Mouse (Mus musculus) left cerebral cortex, postnatal 10 days (tissue): ENCODE data around the gene 6430548M08Rik. TPM values are rescaled to one million over a fixed set of nuclear protein-coding genes. Genes with fewer than 3 reads are reported as not detected.

ENCODE experiments used
- DNase-seq, 2 experiments: peaks; one replicate each; pipeline ENCODE4 v3.0.0; 2021 to 2022; ENCODE audit warnings: low spot score in 2 of 2, mixed read lengths in 1 of 2; ENCODE audit errors: extremely low spot score in 1 of 2
- intact Hi-C: fragments of 180-260 bp; cut with DNase I; formaldehyde crosslinking; loops from one replicate; pipeline ENCODE4 v1.15.1; 2025
- total RNA-seq, 2 experiments: library from RNA; stranded (reverse); gene quantifications; 2 replicates each; pipeline ENCODE4 v1.2.3; 2021

The 6430548M08Rik gene
- total RNA-seq, 2 experiments from 2014 or later = 105 TPM

DNA sequence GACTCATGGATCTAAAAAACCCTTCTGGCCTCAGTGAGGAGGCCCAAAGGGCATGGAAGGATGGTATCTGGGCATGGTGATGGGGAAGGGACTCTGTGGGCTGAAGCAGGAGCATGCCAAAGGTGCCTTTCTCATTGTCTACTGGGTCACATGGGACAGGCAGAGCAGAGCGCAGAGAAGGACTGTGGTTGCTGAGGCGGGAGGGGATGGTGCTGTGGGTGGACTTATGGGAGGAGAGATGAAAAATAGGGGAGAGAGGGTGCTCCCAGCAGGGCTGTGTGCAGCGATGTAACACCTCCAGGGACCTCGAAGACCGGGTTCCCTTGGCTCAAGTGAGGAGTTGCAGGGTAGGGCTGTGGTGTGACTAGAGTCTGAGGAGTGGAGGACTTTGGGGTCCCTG lies 78.2 kb downstream of the 6430548M08Rik start:
- DNase-seq = no peak
- intact Hi-C loops = no loop called here

DNA sequence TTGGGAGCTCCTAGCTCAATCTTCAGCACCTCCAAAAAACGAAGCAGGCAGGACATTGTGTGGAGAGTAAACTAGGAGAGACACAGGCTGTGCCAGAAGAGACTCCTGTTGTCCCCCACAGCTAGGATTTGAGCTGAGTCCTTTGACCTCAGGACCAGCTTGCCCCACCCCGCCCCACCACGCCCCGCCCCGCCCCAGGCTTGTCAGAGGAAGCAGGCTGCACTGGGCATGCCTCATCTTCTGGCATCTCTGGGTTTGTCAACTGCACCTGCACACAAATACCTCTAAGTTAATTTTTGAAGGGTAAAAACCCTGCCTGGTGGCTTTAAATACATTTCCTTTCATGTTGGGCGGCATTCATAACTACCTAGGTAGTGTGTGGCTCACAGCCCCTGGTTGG lies 87.4 kb downstream of the 6430548M08Rik start:
- no peak for DNase-seq

DNA sequence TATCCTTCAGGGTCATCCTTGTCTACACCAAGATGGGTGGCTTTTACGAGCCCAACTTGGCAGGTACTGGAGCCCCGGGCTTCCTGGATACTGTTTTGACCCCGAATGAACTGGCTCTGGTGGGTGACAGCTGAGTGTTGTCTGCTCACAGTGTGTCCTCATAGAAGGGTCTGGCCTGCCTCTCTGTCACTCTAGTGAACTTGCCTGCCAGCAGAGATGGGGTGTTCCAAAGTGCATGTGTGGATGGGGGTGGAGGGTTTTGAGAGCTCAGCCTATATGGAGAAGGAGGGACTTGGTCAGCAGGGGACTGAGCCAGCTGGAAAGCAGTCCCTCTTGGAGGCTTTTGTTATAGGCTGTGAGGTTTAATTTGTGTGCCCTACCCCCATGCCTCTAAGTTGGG lies 88.6 kb downstream of the 6430548M08Rik start:
- intact Hi-C loops = no loop called here
- no peak for DNase-seq

More for the DNA sequence above, 87.4 kb downstream of the 6430548M08Rik start:
- intact Hi-C loops = no loop called here

DNA sequence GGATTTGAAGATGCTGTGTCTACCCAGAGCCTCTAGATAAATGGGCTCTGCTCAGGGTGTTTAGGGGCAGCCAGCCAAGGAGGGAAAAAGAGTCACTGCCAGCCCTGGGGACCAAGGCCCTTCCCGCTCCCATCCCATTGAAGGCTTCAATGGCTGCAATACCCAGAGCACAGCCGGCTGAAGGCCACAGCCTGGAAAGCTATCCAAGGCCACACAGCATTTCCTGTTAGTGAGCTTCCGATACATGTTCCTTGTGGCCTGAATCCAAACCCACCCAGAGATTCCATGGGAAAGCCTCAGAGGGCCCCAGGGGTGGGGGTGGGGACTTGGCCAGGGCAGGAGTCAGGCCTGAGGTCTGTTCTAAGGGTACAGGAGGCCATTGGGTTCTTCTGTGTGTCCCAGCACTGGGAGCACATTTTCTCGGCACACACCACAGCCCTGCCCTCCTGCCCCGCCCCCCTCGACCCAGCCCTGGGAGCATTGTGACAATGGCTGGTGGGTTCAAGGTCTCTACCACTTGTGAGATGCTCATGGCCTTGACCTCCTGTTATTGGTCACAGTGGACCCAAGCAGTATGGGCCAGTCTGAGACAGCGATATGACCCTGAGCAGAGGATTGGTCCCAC lies 90.9 kb downstream of the 6430548M08Rik start:
- peak in 1 of 2 experiments; percentile 60 for DNase-seq
- intact Hi-C loops = no loop called here

DNA sequence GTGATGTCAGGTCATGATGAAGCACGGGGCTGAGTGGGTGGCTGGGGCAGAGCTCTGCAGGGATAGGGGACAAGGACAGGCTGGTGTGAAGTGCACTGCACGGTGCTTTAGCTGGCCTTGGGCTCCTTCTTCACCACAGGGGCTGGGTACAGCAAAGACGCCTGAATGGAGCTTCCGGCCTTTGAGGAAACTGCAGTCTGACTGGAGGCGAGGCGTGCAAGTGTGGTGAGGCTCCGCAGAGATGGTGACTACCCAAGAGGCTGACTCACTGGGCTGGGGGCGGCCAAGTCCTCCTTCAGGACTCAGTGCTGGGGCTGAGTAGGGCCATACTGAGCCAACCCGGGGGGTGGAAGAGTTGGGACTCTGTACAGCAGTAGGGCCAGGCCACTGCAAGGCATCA lies 92.0 kb downstream of the 6430548M08Rik start:
- intact Hi-C loops = no loop called here
- DNase-seq = no peak

DNA sequence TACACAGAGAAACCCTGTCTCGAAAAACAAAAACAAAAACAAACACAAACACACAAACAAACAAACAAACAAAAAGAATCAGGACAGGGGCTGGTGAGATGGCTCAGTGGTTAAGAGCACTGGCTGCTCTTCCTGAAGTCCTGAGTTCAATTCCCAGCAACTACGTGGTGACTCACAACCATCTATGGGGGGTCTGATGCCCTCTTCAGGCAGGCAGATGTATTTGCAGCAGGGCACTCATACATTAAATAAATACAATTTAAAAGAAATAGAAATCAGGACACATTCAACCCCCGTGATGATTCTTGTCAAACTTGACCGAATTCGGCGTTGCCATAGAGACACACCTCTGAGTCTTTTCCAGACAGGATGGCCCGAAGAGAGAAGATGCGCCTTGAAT lies 93.4 kb downstream of the 6430548M08Rik start:
- DNase-seq = no peak
- intact Hi-C loops = no loop called here

DNA sequence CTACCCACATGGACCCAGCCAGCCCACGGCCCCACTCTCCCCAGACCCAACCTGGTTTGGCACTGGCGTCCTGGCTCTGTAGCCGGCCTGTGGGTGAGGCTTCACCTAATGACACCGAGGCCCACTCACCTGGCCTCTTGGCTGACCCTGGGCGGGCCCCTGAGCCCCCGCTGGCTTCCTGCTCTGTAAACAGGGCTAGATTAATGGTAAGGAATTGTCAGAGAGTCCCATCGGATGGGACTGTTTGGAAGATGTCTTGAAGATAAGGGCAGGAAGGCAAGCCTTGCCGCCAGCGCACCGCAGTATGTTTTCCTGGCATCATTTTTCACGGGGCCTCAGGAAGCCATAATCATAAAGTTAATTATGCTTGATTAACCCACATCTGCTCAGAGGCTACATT lies 94.2 kb downstream of the 6430548M08Rik start:
- intact Hi-C loops = no loop called here
- DNase-seq = no peak

DNA sequence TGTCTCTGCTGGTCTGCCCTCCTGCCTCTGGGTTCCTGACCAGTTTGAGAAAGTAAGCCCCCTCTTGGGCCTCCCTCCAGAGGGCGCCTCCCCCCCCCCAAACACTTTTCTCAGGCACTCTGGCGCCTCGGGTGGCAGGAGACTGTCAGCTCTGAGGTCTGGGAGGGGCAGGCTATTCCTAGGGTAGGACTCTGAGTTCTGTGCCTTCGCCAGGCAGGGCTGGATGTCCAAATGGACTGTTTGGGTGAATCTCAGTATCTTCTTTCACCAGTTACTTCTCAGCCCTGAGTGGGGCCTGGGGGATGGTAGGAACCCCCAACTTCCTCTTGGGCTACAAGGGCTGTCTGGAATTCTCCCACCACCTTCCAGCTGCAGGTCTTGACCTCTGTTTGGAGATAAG lies 97.4 kb downstream of the 6430548M08Rik start:
- no peak for DNase-seq
- intact Hi-C loops = no loop called here

DNA sequence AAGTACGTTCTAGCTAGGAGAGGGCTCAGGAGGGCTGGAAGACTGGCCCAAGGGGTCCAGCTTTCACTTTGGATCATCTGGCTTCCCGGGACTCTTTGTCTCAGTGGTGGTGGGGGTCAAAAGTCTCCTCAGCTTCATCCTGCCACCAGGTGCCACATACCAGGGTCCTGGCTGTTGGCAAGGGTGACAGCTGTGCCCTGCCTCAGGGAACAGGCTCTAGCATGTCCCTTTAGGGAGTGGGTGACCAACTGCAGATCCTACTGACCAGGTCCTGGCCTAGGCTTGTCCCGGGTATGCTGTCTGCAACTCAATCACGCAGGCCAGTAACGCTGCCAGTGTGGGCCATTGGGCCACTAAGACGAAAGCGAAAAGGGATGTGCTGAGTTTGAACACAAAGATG lies 98.6 kb downstream of the 6430548M08Rik start:
- intact Hi-C loops = no loop called here
- DNase-seq = no peak

DNA sequence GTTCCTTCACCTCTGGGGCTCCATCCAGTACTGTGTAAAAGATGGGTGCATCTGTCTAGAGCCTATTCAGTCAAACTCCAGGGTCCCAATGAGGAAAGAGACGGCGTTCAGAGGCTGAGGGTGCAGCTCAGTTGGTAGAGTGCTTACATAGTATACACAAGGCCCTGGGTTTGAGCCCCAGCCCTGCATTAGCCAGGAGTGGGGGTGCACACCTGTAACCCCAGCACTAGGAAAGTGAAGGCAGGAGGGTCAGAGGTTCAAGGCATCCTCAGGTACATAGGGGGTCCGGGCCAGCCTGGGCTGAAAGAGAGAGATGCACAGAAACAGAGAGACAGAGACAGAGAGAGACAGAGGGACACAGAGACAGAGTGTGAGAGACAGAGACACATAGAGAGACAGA lies 99.3 kb downstream of the 6430548M08Rik start:
- DNase-seq = no peak
- intact Hi-C loops = no loop called here

DNA sequence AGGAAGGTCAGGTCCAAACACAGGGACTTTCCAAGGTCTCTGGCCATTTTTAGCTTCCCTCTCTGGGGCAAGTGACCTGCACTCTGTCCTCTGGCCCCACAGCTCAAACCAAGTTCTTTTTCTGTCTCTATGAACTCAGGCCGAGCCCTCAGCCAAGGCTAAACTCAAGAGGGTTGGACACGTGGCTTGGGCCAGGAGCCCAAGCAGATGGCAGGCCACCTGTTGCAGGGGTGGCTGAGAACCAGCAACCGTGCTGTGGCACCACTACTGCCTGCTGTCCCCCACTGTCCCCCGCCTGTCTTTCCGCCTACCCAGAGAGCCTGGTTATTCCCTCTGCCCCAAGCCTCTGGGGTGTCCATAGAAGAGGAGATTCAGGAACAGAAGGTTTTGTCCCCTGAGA lies 100.0 kb downstream of the 6430548M08Rik start:
- no peak for DNase-seq
- intact Hi-C loops = no loop called here

Other genes starting within 250 kb of the 6430548M08Rik start
- gene Usp10, start 203.8 kb upstream of the 6430548M08Rik start, total RNA-seq = 100 to 1,000 TPM in 1 of 2 experiments, 10 to 100 TPM in 1; 94.5 to 114 TPM
- 1 to 10 TPM; 4.4 to 9.0 TPM for gene Gm20388, start 203.3 kb upstream of the 6430548M08Rik start, total RNA-seq
- gene Crispld2, start 121.7 kb upstream of the 6430548M08Rik start, total RNA-seq = 1 to 10 TPM; 2.0 to 2.5 TPM
- 10 to 100 TPM; 32.4 to 36.1 TPM for gene Zdhhc7, start 12.7 kb upstream of the 6430548M08Rik start, total RNA-seq
- under 1 TPM; 0.39 to 0.61 TPM for gene Fam92b, start 63.3 kb downstream of the 6430548M08Rik start, total RNA-seq
- 10 to 100 TPM; 41.7 to 45.3 TPM for gene Gse1, start 114.3 kb downstream of the 6430548M08Rik start, total RNA-seq